Mouse (Mus musculus): ENCODE results near the gene Unc13d. TPM values are rescaled to one million over a fixed set of nuclear protein-coding genes. Genes with fewer than 3 reads are reported as not detected.

Unc13d gene
- polyA plus RNA-seq, 1 experiment from 2014 or later: 1.1 TPM

DNA sequence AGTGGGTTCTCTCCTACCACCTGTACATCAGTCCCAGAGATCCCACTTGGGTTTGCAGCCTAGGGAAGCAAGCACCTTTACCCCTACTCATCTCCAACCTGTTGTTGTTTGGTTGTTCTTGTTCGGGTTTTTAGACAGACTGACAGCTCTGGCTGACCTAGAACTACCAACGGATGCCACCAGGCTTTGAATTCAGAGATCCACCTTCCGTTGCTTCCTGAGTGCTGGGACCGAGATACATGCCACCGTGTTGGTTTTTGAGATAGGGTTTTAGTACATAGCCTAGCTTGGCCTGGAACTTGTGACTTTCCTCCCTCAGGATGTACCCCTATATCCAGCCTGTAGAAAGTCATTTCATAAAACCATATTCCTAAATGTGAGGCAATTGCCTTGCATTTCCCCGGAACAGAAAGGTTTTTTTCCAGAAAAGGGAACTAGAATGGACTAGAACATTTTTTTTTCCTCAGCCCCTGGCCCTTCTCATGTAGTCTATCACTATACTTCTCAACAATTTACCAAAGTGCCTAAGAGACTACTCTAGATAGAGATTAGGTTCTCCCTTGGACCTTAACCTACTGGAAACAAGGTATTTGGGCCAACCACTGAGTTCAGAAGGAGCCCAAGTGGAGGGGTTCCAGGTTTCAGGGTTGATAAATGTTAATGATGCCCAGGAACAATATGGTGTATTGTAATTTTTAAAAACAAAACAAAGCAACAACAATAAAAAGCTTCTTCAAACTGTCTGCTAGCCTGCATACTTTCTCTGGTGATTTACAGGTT lies 48.5 kb downstream of the Unc13d start:
- Histone ChIP-seq H3K4me3 (ENCODE audit: low read depth, low read length) (peak overlapping the region; percentile 73), H3K36me3 (ENCODE audit: control insufficient read depth, insufficient read depth) (no peaks in the 10 kb centered on the region), H3K9me3 (ENCODE audit: control insufficient read depth) (no peaks in the 10 kb centered on the region), H3K27me3 (replicated peaks; ENCODE audit: control insufficient read depth, insufficient read depth, low read length) (no peaks in the 10 kb centered on the region), H3K27ac (ENCODE audit: low read depth, low read length) (no peak overlapping the region), H3K4me1 (replicated peaks; ENCODE audit: control insufficient read depth, insufficient read depth, low read length) (no peaks in the 10 kb centered on the region; the same call in 1 of the 2 replicates), H3K9ac (ENCODE audit: low read depth, low read length) (no peak overlapping the region), H3K4me2 (replicated peaks; ENCODE audit: low read depth) (peak overlapping the region; percentile 65)
- TF ChIP-seq CTCF (IDR thresholded peaks at IDR 0.05; ENCODE audit: low read depth): no peak
- WGBS: 79% methylated on average over 6 of the region's 6 CpGs
- no peak for ATAC-seq

DNA sequence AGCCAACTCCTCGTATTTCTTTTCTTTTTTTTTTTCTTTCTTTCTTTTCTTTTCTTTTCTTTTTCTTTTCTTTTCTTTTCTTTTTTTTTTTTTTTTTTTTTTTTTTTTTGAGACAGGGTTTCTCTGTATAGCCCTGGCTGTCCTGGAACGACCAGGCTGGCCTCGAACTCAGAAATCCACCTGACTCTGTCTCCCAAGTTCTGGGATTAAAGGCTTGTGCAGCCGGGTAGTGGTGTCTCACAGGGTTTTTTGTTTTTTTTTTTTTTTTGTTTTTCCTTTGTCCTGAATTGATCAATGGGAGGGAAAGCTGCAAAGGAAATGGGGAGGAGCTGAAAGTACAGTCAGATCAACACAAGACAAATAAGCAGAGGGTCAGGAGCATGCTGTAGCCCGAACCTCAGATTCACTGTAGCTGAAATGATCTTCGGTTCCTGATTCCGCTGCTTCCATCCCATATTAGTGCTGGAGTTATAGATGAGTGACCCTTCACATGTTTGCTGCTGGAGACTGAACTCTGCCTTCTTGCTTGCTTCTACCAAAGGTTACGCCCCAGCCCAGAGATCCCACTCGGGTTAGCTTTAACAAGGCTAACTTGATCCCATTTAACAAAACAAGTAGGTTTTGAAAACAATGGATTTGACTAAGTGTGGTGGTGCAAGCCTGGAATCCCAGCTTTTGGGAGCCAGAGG lies 49.4 kb downstream of the Unc13d start:
- no peak overlapping the region for H3K27ac ChIP-seq (ENCODE audit: low read depth, low read length)
- no peak for ATAC-seq
- H3K9me3 ChIP-seq (ENCODE audit: control insufficient read depth): no peaks in the 10 kb centered on the region
- no peaks in the 10 kb centered on the region; the same call in 1 of the 2 replicates for H3K36me3 ChIP-seq (ENCODE audit: control insufficient read depth, insufficient read depth)
- H3K4me1 ChIP-seq (replicated peaks; ENCODE audit: control insufficient read depth, insufficient read depth, low read length): no peaks in the 10 kb centered on the region; the same call in 1 of the 2 replicates
- no peak overlapping the region for H3K4me3 ChIP-seq (ENCODE audit: low read depth, low read length)
- no peak overlapping the region for H3K4me2 ChIP-seq (replicated peaks; ENCODE audit: low read depth)
- no peak for TF ChIP-seq CTCF (IDR thresholded peaks at IDR 0.05; ENCODE audit: low read depth)
- WGBS: 85% methylated on average over 9 of the region's 9 CpGs
- H3K27me3 ChIP-seq (replicated peaks; ENCODE audit: control insufficient read depth, insufficient read depth, low read length): no peaks in the 10 kb centered on the region
- no peak overlapping the region for H3K9ac ChIP-seq (ENCODE audit: low read depth, low read length)

DNA sequence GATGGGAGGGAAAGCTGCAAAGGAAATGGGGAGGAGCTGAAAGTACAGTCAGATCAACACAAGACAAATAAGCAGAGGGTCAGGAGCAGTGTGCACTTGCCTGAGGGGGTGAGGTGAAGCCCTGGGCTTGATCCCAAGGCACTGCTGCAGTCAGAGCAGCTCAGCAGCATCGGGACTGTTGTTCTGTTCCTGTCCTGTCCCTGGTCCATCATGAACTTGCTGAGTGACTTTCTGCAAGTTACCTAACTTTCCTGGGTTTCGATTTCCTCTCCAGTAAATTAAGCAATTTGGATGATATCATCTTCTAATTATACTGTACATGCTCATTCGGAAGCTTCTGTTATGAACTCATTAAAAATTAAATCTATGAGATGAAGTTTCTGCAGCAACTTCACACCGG lies 50.0 kb downstream of the Unc13d start, which contains the start of gene H3f3b:
TSS of gene H3f3b (minus strand) at position 207 of the 400 bp plus-strand sequence.
- H3K9me3 ChIP-seq (ENCODE audit: control insufficient read depth): no peaks in the 10 kb centered on the region
- no peak for TF ChIP-seq CTCF (IDR thresholded peaks at IDR 0.05; ENCODE audit: low read depth)
- H3K27me3 ChIP-seq (replicated peaks; ENCODE audit: control insufficient read depth, insufficient read depth, low read length): no peaks in the 10 kb centered on the region
- H3K27ac ChIP-seq (ENCODE audit: low read depth, low read length): no peak within 1 kb of the TSS
- H3K9ac ChIP-seq (ENCODE audit: low read depth, low read length): no peak within 1 kb of the TSS
- no peak for ATAC-seq
- 78% methylated on average over 4 of the region's 4 CpGs for WGBS
- H3K4me3 ChIP-seq (ENCODE audit: low read depth, low read length): no peak within 1 kb of the TSS
- no peaks in the 10 kb centered on the region; the same call in 1 of the 2 replicates for H3K36me3 ChIP-seq (ENCODE audit: control insufficient read depth, insufficient read depth)
- no peaks in the 10 kb centered on the region; the same call in 1 of the 2 replicates for H3K4me1 ChIP-seq (replicated peaks; ENCODE audit: control insufficient read depth, insufficient read depth, low read length)
- H3K4me2 ChIP-seq (replicated peaks; ENCODE audit: low read depth): no peak within 1 kb of the TSS

DNA sequence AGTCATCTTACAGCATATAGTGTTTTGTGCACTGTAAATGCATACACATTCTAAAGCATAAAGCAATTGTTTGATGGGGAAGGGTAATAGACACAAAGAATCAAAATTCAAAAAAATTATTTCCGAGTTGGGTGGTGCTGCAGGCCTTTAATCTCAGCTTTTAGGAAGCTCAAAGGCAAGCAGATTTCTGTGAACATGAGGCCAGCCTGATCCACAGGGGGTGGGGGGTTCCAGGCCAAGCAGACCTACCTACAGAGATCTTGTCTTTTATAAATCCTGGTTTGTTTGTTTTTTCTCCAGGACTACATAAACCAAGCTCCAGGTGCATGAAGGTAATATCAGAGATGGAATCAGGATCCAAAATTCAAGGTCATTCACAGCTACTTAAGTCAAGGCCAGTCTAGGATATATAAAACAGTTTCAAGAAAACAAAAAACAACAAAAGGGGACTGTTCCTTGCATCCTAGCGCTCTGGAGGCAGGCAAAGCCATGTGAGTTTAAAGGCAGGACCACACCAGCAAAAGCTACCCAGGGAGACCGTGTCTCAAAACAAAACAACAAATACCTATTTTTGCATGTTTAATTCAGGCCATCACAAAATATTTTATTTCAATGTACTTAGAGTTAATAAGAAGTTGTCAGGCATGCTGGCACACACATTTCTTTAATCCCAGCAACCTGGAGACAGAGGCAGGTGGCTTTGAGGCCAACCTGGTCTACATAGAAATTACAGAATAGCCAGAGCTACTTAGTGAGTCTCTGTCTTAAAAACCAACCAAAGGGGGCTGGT lies 52.5 kb downstream of the Unc13d start:
- no peaks in the 10 kb centered on the region for H3K27me3 ChIP-seq (replicated peaks; ENCODE audit: control insufficient read depth, insufficient read depth, low read length)
- ATAC-seq: no peak
- peaks cover 14% of the 10 kb centered on the region for H3K36me3 ChIP-seq (ENCODE audit: control insufficient read depth, insufficient read depth)
- H3K4me3 ChIP-seq (ENCODE audit: low read depth, low read length): no peak overlapping the region
- WGBS: 91% methylated on average over 3 of the region's 3 CpGs
- H3K4me2 ChIP-seq (replicated peaks; ENCODE audit: low read depth): no peak overlapping the region
- H3K27ac ChIP-seq (ENCODE audit: low read depth, low read length): no peak overlapping the region
- H3K9ac ChIP-seq (ENCODE audit: low read depth, low read length): no peak overlapping the region
- H3K4me1 ChIP-seq (replicated peaks; ENCODE audit: control insufficient read depth, insufficient read depth, low read length): no peaks in the 10 kb centered on the region; the same call in 1 of the 2 replicates
- TF ChIP-seq CTCF (IDR thresholded peaks at IDR 0.05; ENCODE audit: low read depth): no peak
- H3K9me3 ChIP-seq (ENCODE audit: control insufficient read depth): no peaks in the 10 kb centered on the region

DNA sequence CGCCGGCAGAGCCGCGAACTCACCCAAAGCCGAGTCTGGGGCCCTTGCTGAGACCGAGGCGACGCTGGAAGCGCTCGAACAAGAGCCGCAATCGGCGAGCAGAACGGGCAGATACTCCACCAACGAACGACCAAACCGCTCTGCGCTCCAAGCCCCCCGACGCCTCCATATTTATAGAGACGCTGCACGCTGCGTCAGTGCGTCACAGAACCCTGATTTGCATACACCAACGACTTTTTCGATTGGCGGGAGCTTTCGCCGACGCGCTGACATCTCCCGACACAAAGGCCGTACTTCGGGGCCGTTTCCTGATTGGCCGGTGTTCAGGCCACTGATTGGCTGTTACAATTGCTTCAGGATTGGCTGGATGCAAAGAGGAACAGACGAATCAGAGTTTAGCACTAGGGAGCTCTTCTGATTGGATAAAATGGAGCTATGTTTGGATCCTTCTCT lies 53.4 kb downstream of the Unc13d start:
- H3K4me2 ChIP-seq (replicated peaks; ENCODE audit: low read depth): peak overlapping the region; percentile 64
- H3K4me1 ChIP-seq (replicated peaks; ENCODE audit: control insufficient read depth, insufficient read depth, low read length): no peaks in the 10 kb centered on the region
- no peaks in the 10 kb centered on the region for H3K27me3 ChIP-seq (replicated peaks; ENCODE audit: control insufficient read depth, insufficient read depth, low read length)
- TF ChIP-seq CTCF (IDR thresholded peaks at IDR 0.05; ENCODE audit: low read depth): no peak
- ATAC-seq: peak; percentile 90
- peaks cover 14% of the 10 kb centered on the region for H3K36me3 ChIP-seq (ENCODE audit: control insufficient read depth, insufficient read depth)
- H3K4me3 ChIP-seq (ENCODE audit: low read depth, low read length): peak overlapping the region; percentile 99
- peak overlapping the region; percentile 99 for H3K9ac ChIP-seq (ENCODE audit: low read depth, low read length)
- WGBS: under 1% methylated on average over 37 of the region's 37 CpGs
- no peaks in the 10 kb centered on the region for H3K9me3 ChIP-seq (ENCODE audit: control insufficient read depth)
- peak overlapping the region; percentile 99 for H3K27ac ChIP-seq (ENCODE audit: low read depth, low read length)

Measured in intestine, postnatal 0 days (tissue).